Mouse (Mus musculus) midbrain, embryonic 10.5 days (tissue): ENCODE results near the gene Pim1. TPM values are rescaled to one million over a fixed set of nuclear protein-coding genes. Genes with fewer than 3 reads are reported as not detected.
"Not testable (repeated sequence)": the region's sequence is repeated elsewhere in the genome, so short reads cannot be mapped to it uniquely, and the experiment has no call there.

ENCODE experiments used
- DNase-seq: peaks from one replicate; pipeline ENCODE4 v3.0.0-alpha.2; 2017; ENCODE audit warnings: low spot score
- H3K27ac ChIP-seq: fragments of 300-500 bp; sonication (generic); replicated peaks from 2 replicates; pipeline ENCODE4 v1.5.1; 2016; ENCODE audit warnings: mild to moderate bottlenecking
- H3K27me3 ChIP-seq: fragments of 300-500 bp; sonication (generic); 2 replicates; pipeline ENCODE4 v1.6.1; 2016; ENCODE audit warnings: low read depth, mild to moderate bottlenecking; ENCODE audit not compliant: poor library complexity, severe bottlenecking
- H3K36me3 ChIP-seq: fragments of 300-500 bp; sonication (generic); 2 replicates; pipeline ENCODE4 v1.6.1; 2016; ENCODE audit warnings: mild to moderate bottlenecking, moderate library complexity
- H3K4me1 ChIP-seq: fragments of 300-500 bp; sonication (generic); 2 replicates; pipeline ENCODE4 v1.6.1; 2016
- H3K4me3 ChIP-seq: fragments of 300-500 bp; sonication (generic); 2 replicates; pipeline ENCODE4 v1.5.1; 2016; ENCODE audit warnings: mild to moderate bottlenecking, moderate library complexity
- H3K9me3 ChIP-seq: fragments of 300-500 bp; sonication (generic); replicated peaks from 2 replicates; pipeline ENCODE4 v1.6.1; 2016; ENCODE audit warnings: mild to moderate bottlenecking
- WGBS: fragments of 180-500 bp; shearing (Covaris S2); methylation state at CpG from one replicate; pipeline ENCODE4 v1.1.7; 2016; 5-methylcytosine and 5-hydroxymethylcytosine counted together
- polyA plus RNA-seq: library from polyadenylated mRNA; unstranded; fragments of >200 nt; fragmentation: Nextera tagmentation; extraction: Ambion mirVana; gene quantifications from 2 replicates; pipeline ENCODE4 v1.2.1, GENCODE M21; 2016

Pim1 gene
- polyA plus RNA-seq, 1 experiment from 2014 or later = 33.8 TPM

- H3K4me3 ChIP-seq = peak overlapping the region; percentile 80
- H3K4me1 ChIP-seq = peaks cover 60% of the 10 kb centered on the region
- DNase-seq = peak; percentile 100
- H3K27ac ChIP-seq = peak overlapping the region; percentile 98
- no peaks in the 10 kb centered on the region for H3K9me3 ChIP-seq
- H3K36me3 ChIP-seq = peaks cover 19% of the 10 kb centered on the region
- WGBS = under 1% methylated on average over 68 of the region's 68 CpGs
- no peaks in the 10 kb centered on the region for H3K27me3 ChIP-seq
Measured at GRCm38 (mm10) chr17:29489971-29490712, 411 bp upstream of the Pim1 start.

GRCm38 (mm10) chr17:29491591-29492268, 1.2 kb downstream of the Pim1 start:
- no peaks in the 10 kb centered on the region for H3K9me3 ChIP-seq
- peak; percentile 74 for DNase-seq
- peak overlapping the region; percentile 98 for H3K27ac ChIP-seq
- H3K4me3 ChIP-seq = peak overlapping the region; percentile 80
- peaks cover 60% of the 10 kb centered on the region for H3K4me1 ChIP-seq
- H3K36me3 ChIP-seq = peaks cover 29% of the 10 kb centered on the region
- WGBS = under 1% methylated on average over 48 of the region's 48 CpGs
- no peaks in the 10 kb centered on the region for H3K27me3 ChIP-seq

GRCm38 (mm10) chr17:29492269-29493191, 2.0 kb downstream of the Pim1 start:
- 1% methylated on average over 22 of the region's 22 CpGs for WGBS
- H3K27me3 ChIP-seq = no peaks in the 10 kb centered on the region
- peak overlapping the region; percentile 98 for H3K27ac ChIP-seq
- peaks cover 60% of the 10 kb centered on the region for H3K4me1 ChIP-seq
- DNase-seq = peak; percentile 72
- peaks cover 30% of the 10 kb centered on the region for H3K36me3 ChIP-seq
- H3K4me3 ChIP-seq = peak overlapping the region; percentile 80
- no peaks in the 10 kb centered on the region for H3K9me3 ChIP-seq

GRCm38 (mm10) chr17:29493461-29493980, 3.0 kb downstream of the Pim1 start:
- peaks cover 30% of the 10 kb centered on the region for H3K36me3 ChIP-seq
- WGBS = 76% methylated on average over 11 of the region's 11 CpGs
- no peaks in the 10 kb centered on the region for H3K27me3 ChIP-seq
- H3K27ac ChIP-seq = peak overlapping the region; percentile 98; the same call in 1 of the 2 replicates
- H3K4me3 ChIP-seq = peak overlapping the region; percentile 80
- H3K4me1 ChIP-seq = peaks cover 56% of the 10 kb centered on the region
- no peaks in the 10 kb centered on the region for H3K9me3 ChIP-seq
- DNase-seq = no peak

- Histone ChIP-seq H3K4me3 (peak overlapping the region; percentile 80), H3K27me3 (no peaks in the 10 kb centered on the region), H3K27ac (peak overlapping the region; percentile 98; the same call in 1 of the 2 replicates), H3K9me3 (no peaks in the 10 kb centered on the region), H3K36me3 (peaks cover 30% of the 10 kb centered on the region), H3K4me1 (peaks cover 50% of the 10 kb centered on the region)
- 71% methylated on average over 10 of the region's 10 CpGs for WGBS
- DNase-seq = no peak
Measured at GRCm38 (mm10) chr17:29494062-29494731, 3.6 kb downstream of the Pim1 start.

- Histone ChIP-seq H3K4me1 (peaks cover 44% of the 10 kb centered on the region), H3K27ac (peak overlapping the region; percentile 42; the same call in 1 of the 2 replicates), H3K36me3 (peaks cover 30% of the 10 kb centered on the region), H3K9me3 (no peaks in the 10 kb centered on the region), H3K27me3 (no peaks in the 10 kb centered on the region), H3K4me3 (peak overlapping the region; percentile 24; the same call in 1 of the 2 replicates)
- no peak for DNase-seq
- 43% methylated on average over 7 of the region's 8 CpGs for WGBS
Measured at GRCm38 (mm10) chr17:29494732-29495076, 4.2 kb downstream of the Pim1 start.

GRCm38 (mm10) chr17:29496211-29497070, 5.9 kb downstream of the Pim1 start:
- no peak overlapping the region for H3K27ac ChIP-seq
- DNase-seq = no peak
- WGBS = 78% methylated on average over 6 of the region's 6 CpGs
- no peaks in the 10 kb centered on the region for H3K27me3 ChIP-seq
- H3K9me3 ChIP-seq = no peaks in the 10 kb centered on the region
- H3K4me1 ChIP-seq = peaks cover 29% of the 10 kb centered on the region
- peaks cover 30% of the 10 kb centered on the region for H3K36me3 ChIP-seq
- H3K4me3 ChIP-seq = no peak overlapping the region

- no peaks in the 10 kb centered on the region for H3K9me3 ChIP-seq
- no peak for DNase-seq
- peaks cover 30% of the 10 kb centered on the region for H3K36me3 ChIP-seq
- peaks cover 2% of the 10 kb centered on the region for H3K27me3 ChIP-seq
- 89% methylated on average over 3 of the region's 3 CpGs for WGBS
- H3K27ac ChIP-seq = no peak overlapping the region
- no peak overlapping the region for H3K4me3 ChIP-seq
- peaks cover 24% of the 10 kb centered on the region for H3K4me1 ChIP-seq
Measured at GRCm38 (mm10) chr17:29497071-29497354, 6.5 kb downstream of the Pim1 start.

GRCm38 (mm10) chr17:29497481-29497880, 6.9 kb downstream of the Pim1 start:
- 56% methylated on average over 1 of the region's 1 CpGs for WGBS
- not testable (repeated sequence) for H3K9me3 ChIP-seq, H3K27me3 ChIP-seq, DNase-seq, H3K27ac ChIP-seq, H3K4me3 ChIP-seq
- Histone ChIP-seq H3K36me3 (peaks cover 30% of the 10 kb centered on the region), H3K4me1 (peaks cover 23% of the 10 kb centered on the region)

GRCm38 (mm10) chr17:29498028-29498427, 7.5 kb downstream of the Pim1 start:
- H3K9me3 ChIP-seq = no peaks in the 10 kb centered on the region
- H3K4me1 ChIP-seq = peaks cover 25% of the 10 kb centered on the region
- H3K4me3 ChIP-seq = no peak overlapping the region
- WGBS = 61% methylated on average over 4 of the region's 4 CpGs
- H3K27ac ChIP-seq = peak overlapping the region; percentile 15; the same call in 1 of the 2 replicates
- H3K36me3 ChIP-seq = peaks cover 30% of the 10 kb centered on the region
- no peak for DNase-seq
- H3K27me3 ChIP-seq = peaks cover 10% of the 10 kb centered on the region

GRCm38 (mm10) chr17:29498952-29499351, 8.4 kb downstream of the Pim1 start:
- Histone ChIP-seq H3K36me3 (peaks cover 21% of the 10 kb centered on the region), H3K27me3 (peaks cover 13% of the 10 kb centered on the region), H3K4me1 (peaks cover 19% of the 10 kb centered on the region)
- not testable (repeated sequence) for H3K9me3 ChIP-seq, H3K4me3 ChIP-seq, DNase-seq, H3K27ac ChIP-seq
- WGBS = 91% methylated on average over 2 of the region's 2 CpGs
